Mouse (Mus musculus): Measurements from ENCODE around the gene Vmn1r15. TPM values are rescaled to one million over a fixed set of nuclear protein-coding genes. Genes with fewer than 3 reads are reported as not detected.

Vmn1r15 gene
- total RNA-seq (2014; fragmentation: Nextera tagmentation) (not detected in 2 replicates), total RNA-seq (2017) (0.38 TPM in 1 of 2 replicates, not detected in the other), polyA plus RNA-seq (2012) (not detected in 2 replicates)

DNA sequence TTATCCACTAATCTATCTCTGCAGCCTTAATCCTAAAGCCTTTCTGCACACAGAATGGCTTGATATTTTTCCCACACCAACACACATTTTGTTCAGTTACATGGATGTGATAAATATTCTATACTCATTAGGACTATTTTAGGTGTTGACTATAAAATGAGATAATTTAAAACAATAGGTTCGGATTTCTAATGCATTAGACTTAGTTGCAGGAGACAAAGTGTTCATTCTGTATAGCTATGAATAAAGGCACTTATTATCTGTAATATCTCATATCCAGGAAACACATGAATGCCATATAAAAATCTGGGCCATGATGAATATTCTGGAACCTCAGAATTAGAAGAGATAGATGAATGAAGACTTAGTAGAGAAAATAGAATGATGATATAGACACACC lies at the start of gene Vmn1r15:
TSS of gene Vmn1r15 (plus strand) at position 301 of the 400 bp plus-strand sequence.
- H3K4me3 ChIP-seq (ENCODE audit: low read depth, low read length): no peak within 1 kb of the TSS
- H3K4me1 ChIP-seq (ENCODE audit: insufficient read depth, low read depth, low read length): no peaks in the 10 kb centered on the region
- ATAC-seq (ENCODE audit: extremely low read depth, insufficient number of reproducible peaks, low FRiP score, poor library complexity, severe bottlenecking): no peak
- H3K9me3 ChIP-seq (replicated peaks): no peaks in the 10 kb centered on the region
- DNase-seq (ENCODE audit: low spot score): no peak
- TF ChIP-seq CTCF (IDR thresholded peaks at IDR 0.05; ENCODE audit: low read depth, low read length) (no peak), TAL1 (conservative IDR thresholded peaks at IDR 0.05; ENCODE audit: low read depth, low read length) (no peak)
- H3K36me3 ChIP-seq (replicated peaks): no peaks in the 10 kb centered on the region
- H3K27me3 ChIP-seq (ENCODE audit: insufficient read depth, low read length): no peaks in the 10 kb centered on the region

DNA sequence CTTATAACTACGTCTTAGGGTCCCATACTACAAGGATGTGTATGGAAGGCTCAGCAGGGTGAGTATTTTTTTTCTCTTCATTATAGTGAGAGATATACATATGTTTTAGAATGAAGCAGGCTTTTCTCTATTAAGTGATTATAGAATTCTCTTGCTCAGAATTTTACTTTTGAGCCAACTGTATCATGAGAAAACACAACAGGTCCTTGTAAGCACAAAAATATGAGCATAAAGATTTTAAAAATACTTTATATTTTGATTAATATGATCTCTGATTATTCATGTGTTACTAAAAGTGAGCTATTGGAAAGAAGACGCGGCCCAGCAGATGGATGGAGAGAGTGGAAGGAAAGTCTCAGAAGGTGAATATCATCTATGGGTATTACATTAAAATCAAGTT lies 26.4 kb upstream of the Vmn1r15 start, which contains the start of gene Vmn1r14:
TSS of gene Vmn1r14 (plus strand) at position 301 of the 400 bp plus-strand sequence.
- TF ChIP-seq POLR2AphosphoS5 (IDR thresholded peaks at IDR 0.05; ENCODE audit: insufficient replicate concordance, low read depth, low read length) (no peak), CTCF (IDR thresholded peaks at IDR 0.05; ENCODE audit: low read depth, low read length) (no peak), TAL1 (conservative IDR thresholded peaks at IDR 0.05; ENCODE audit: low read depth, low read length) (no peak), GATA2 (IDR thresholded peaks at IDR 0.05; ENCODE audit: borderline replicate concordance, low read depth, low read length) (no peak), GATA1 (IDR thresholded peaks at IDR 0.05; ENCODE audit: borderline replicate concordance, low read length) (no peak)
- ATAC-seq (ENCODE audit: extremely low read depth, insufficient number of reproducible peaks, low FRiP score, poor library complexity, severe bottlenecking) (no peak), DNase-seq (ENCODE audit: low spot score) (no peak)
- no peaks in the 10 kb centered on the region for H3K4me1 ChIP-seq (ENCODE audit: insufficient read depth, low read depth, low read length)
- H3K4me3 ChIP-seq (ENCODE audit: low read depth, low read length): no peak within 1 kb of the TSS
- H3K36me3 ChIP-seq (replicated peaks): no peaks in the 10 kb centered on the region
- no peaks in the 10 kb centered on the region for H3K9me3 ChIP-seq (replicated peaks)
- H3K27me3 ChIP-seq (ENCODE audit: insufficient read depth, low read length): no peaks in the 10 kb centered on the region

DNA sequence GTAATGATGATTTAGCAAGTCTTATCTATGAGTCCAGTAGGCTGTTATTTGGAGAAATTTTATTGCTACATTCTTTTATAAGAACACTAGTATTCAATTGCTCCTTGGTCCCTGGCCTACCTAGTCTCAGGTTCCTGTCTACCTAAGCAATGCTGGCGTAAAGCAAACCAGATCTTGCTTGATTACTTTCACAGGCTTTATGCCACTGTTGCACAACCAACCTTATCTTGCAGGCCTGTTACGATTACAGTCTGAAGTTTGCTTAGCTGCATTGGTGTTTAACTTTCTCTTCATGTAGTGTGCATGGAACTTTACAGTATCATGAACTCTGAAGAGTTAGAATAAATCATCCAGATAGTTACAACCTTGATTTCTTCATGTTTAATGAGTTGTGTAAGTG lies 3.2 kb downstream of the Vmn1r15 start:
- H3K4me1 ChIP-seq (ENCODE audit: insufficient read depth, low read depth, low read length): no peaks in the 10 kb centered on the region
- ATAC-seq (ENCODE audit: extremely low read depth, insufficient number of reproducible peaks, low FRiP score, poor library complexity, severe bottlenecking) (no peak), DNase-seq (ENCODE audit: low spot score) (no peak)
- H3K9me3 ChIP-seq (replicated peaks): no peaks in the 10 kb centered on the region
- H3K4me3 ChIP-seq (ENCODE audit: low read depth, low read length): no peak overlapping the region
- H3K36me3 ChIP-seq (replicated peaks): no peaks in the 10 kb centered on the region
- TF ChIP-seq TAL1 (conservative IDR thresholded peaks at IDR 0.05; ENCODE audit: low read depth, low read length): no peak
- no peak for TF ChIP-seq GATA1 (IDR thresholded peaks at IDR 0.05; ENCODE audit: borderline replicate concordance, low read length)
- no peak for TF ChIP-seq GATA2 (IDR thresholded peaks at IDR 0.05; ENCODE audit: borderline replicate concordance, low read depth, low read length)
- TF ChIP-seq POLR2AphosphoS5 (IDR thresholded peaks at IDR 0.05; ENCODE audit: insufficient replicate concordance, low read depth, low read length): no peak
- TF ChIP-seq CTCF (IDR thresholded peaks at IDR 0.05; ENCODE audit: low read depth, low read length): no peak
- H3K27me3 ChIP-seq (ENCODE audit: insufficient read depth, low read length): no peaks in the 10 kb centered on the region

DNA sequence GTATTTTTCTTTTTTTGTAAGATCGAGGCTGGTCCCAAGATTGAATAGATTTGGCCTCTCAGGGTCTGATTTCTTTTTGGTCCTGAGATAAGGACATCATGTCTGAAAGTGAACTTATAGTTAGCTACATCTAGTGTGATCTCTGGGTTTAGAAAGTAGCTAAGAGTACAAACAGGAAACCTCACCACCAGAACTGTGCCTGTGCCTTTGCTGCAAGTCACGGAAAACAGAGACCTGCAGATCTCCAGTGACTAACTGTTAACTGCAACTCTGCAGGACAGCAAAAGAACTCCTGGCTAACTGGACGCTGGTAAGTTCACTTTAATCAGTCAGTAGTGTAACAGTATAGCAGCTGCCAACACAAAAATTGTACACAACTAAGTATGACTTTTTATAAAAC lies 14.1 kb downstream of the Vmn1r15 start:
- Histone ChIP-seq H3K4me3 (ENCODE audit: low read depth, low read length) (no peak overlapping the region), H3K4me1 (ENCODE audit: insufficient read depth, low read depth, low read length) (no peaks in the 10 kb centered on the region), H3K36me3 (replicated peaks) (no peaks in the 10 kb centered on the region), H3K27me3 (ENCODE audit: insufficient read depth, low read length) (no peaks in the 10 kb centered on the region), H3K9me3 (replicated peaks) (no peaks in the 10 kb centered on the region)
- no peak for TF ChIP-seq TAL1 (conservative IDR thresholded peaks at IDR 0.05; ENCODE audit: low read depth, low read length)
- TF ChIP-seq GATA2 (IDR thresholded peaks at IDR 0.05; ENCODE audit: borderline replicate concordance, low read depth, low read length): no peak
- TF ChIP-seq CTCF (IDR thresholded peaks at IDR 0.05; ENCODE audit: low read depth, low read length): no peak
- no peak for TF ChIP-seq GATA1 (IDR thresholded peaks at IDR 0.05; ENCODE audit: borderline replicate concordance, low read length)
- no peak for TF ChIP-seq POLR2AphosphoS5 (IDR thresholded peaks at IDR 0.05; ENCODE audit: insufficient replicate concordance, low read depth, low read length)
- DNase-seq (ENCODE audit: low spot score): no peak
- no peak for ATAC-seq (ENCODE audit: extremely low read depth, insufficient number of reproducible peaks, low FRiP score, poor library complexity, severe bottlenecking)

DNA sequence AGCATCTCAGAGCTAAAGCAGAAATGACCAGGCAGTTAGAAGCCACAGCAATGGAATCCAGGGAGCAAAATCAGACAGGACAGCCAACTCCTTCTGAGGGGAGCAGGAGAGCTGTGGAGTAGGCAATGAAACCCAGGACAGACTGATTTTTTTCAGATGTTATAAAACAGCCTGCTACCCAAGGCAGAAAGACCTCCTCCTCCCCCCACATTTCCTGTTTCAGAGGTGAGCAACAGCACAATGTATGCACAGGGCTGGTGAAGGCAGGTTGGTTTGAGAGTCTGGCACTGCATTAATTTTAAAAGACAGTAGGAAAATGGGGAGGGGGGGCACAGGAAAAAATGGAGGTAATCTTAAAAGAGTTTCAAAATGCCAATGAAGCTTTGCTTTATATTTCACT lies 14.8 kb downstream of the Vmn1r15 start:
- TF ChIP-seq TAL1 (conservative IDR thresholded peaks at IDR 0.05; ENCODE audit: low read depth, low read length) (no peak), CTCF (IDR thresholded peaks at IDR 0.05; ENCODE audit: low read depth, low read length) (no peak), POLR2AphosphoS5 (IDR thresholded peaks at IDR 0.05; ENCODE audit: insufficient replicate concordance, low read depth, low read length) (no peak), GATA2 (IDR thresholded peaks at IDR 0.05; ENCODE audit: borderline replicate concordance, low read depth, low read length) (no peak), GATA1 (IDR thresholded peaks at IDR 0.05; ENCODE audit: borderline replicate concordance, low read length) (no peak)
- no peak overlapping the region for H3K4me3 ChIP-seq (ENCODE audit: low read depth, low read length)
- H3K36me3 ChIP-seq (replicated peaks): no peaks in the 10 kb centered on the region
- DNase-seq (ENCODE audit: low spot score) (no peak), ATAC-seq (ENCODE audit: extremely low read depth, insufficient number of reproducible peaks, low FRiP score, poor library complexity, severe bottlenecking) (no peak)
- H3K4me1 ChIP-seq (ENCODE audit: insufficient read depth, low read depth, low read length): no peaks in the 10 kb centered on the region
- H3K27me3 ChIP-seq (ENCODE audit: insufficient read depth, low read length): no peaks in the 10 kb centered on the region
- H3K9me3 ChIP-seq (replicated peaks): no peaks in the 10 kb centered on the region

DNA sequence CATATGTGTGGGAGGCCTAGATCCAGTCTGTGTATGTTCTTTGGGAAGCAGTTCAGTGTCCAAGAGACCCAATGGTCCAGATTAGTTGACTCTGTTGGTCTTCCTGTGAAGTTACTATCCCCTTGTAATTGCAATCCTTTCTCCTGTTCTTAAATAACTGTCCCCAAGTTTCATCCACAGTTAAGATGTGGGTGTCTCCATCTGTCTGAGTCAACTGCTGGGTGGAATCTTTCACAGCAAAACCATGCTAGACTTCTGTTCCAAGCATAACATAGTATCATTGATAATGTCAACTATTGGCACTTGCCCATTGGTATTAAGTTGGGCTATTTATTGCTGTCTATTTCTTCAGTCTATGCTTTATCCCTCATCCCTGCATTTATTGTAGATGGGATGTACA lies 21.2 kb downstream of the Vmn1r15 start:
- no peaks in the 10 kb centered on the region for H3K4me1 ChIP-seq (ENCODE audit: insufficient read depth, low read depth, low read length)
- no peak for ATAC-seq (ENCODE audit: extremely low read depth, insufficient number of reproducible peaks, low FRiP score, poor library complexity, severe bottlenecking)

More for the DNA sequence above, 21.2 kb downstream of the Vmn1r15 start:
- Histone ChIP-seq H3K36me3 (replicated peaks) (no peaks in the 10 kb centered on the region), H3K9me3 (replicated peaks) (no peaks in the 10 kb centered on the region), H3K27me3 (ENCODE audit: insufficient read depth, low read length) (no peaks in the 10 kb centered on the region), H3K4me3 (ENCODE audit: low read depth, low read length) (no peak overlapping the region)
- TF ChIP-seq GATA1 (IDR thresholded peaks at IDR 0.05; ENCODE audit: borderline replicate concordance, low read length) (no peak), POLR2AphosphoS5 (IDR thresholded peaks at IDR 0.05; ENCODE audit: insufficient replicate concordance, low read depth, low read length) (no peak), GATA2 (IDR thresholded peaks at IDR 0.05; ENCODE audit: borderline replicate concordance, low read depth, low read length) (no peak), TAL1 (conservative IDR thresholded peaks at IDR 0.05; ENCODE audit: low read depth, low read length) (no peak), CTCF (IDR thresholded peaks at IDR 0.05; ENCODE audit: low read depth, low read length) (no peak)
- no peak for DNase-seq (ENCODE audit: low spot score)

Other genes with a start within 250 kb of the Vmn1r15 start
- not detected in 2 replicates for gene Vmn1r7, start 232.6 kb upstream of the Vmn1r15 start, total RNA-seq (2014; fragmentation: Nextera tagmentation)
- 0.23 and 0.38 TPM in 2 replicates for gene Vmn1r7, start 232.6 kb upstream of the Vmn1r15 start, total RNA-seq (2017)
- gene Vmn1r7, start 232.6 kb upstream of the Vmn1r15 start, polyA plus RNA-seq (2012): not detected in 2 replicates
- gene Vmn1r8, start 225.7 kb upstream of the Vmn1r15 start, total RNA-seq (2014; fragmentation: Nextera tagmentation): not detected in 2 replicates
- 0.16 TPM in 1 of 2 replicates, not detected in the other for gene Vmn1r8, start 225.7 kb upstream of the Vmn1r15 start, total RNA-seq (2017)
- not detected in 2 replicates for gene Vmn1r8, start 225.7 kb upstream of the Vmn1r15 start, polyA plus RNA-seq (2012)
- not detected in 2 replicates for gene Vmn1r9, start 191.2 kb upstream of the Vmn1r15 start, total RNA-seq (2014; fragmentation: Nextera tagmentation)
- gene Vmn1r9, start 191.2 kb upstream of the Vmn1r15 start, total RNA-seq (2017): 0.06 and 0.76 TPM in 2 replicates
- gene Vmn1r9, start 191.2 kb upstream of the Vmn1r15 start, polyA plus RNA-seq (2012): not detected in 2 replicates
- not detected in 2 replicates for gene Vmn1r10, start 148.5 kb upstream of the Vmn1r15 start, total RNA-seq (2014; fragmentation: Nextera tagmentation)
- gene Vmn1r10, start 148.5 kb upstream of the Vmn1r15 start, total RNA-seq (2017): 0.12 TPM in 1 of 2 replicates, not detected in the other
- gene Vmn1r10, start 148.5 kb upstream of the Vmn1r15 start, polyA plus RNA-seq (2012): not detected in 2 replicates
- not detected in 2 replicates for gene Vmn1r11, start 124.5 kb upstream of the Vmn1r15 start, total RNA-seq (2014; fragmentation: Nextera tagmentation)
- 0.12 TPM in 1 of 2 replicates, not detected in the other for gene Vmn1r11, start 124.5 kb upstream of the Vmn1r15 start, total RNA-seq (2017)
- gene Vmn1r11, start 124.5 kb upstream of the Vmn1r15 start, polyA plus RNA-seq (2012): not detected in 2 replicates
- gene Vmn1r12, start 101.0 kb upstream of the Vmn1r15 start, total RNA-seq (2014; fragmentation: Nextera tagmentation): not detected in 2 replicates
- gene Vmn1r12, start 101.0 kb upstream of the Vmn1r15 start, total RNA-seq (2017): under 0.01 and 0.05 TPM in 2 replicates
- not detected in 2 replicates for gene Vmn1r12, start 101.0 kb upstream of the Vmn1r15 start, polyA plus RNA-seq (2012)
- gene Vmn1r13, start 54.7 kb upstream of the Vmn1r15 start, total RNA-seq (2014; fragmentation: Nextera tagmentation): not detected in 2 replicates
- under 0.01 and 0.33 TPM in 2 replicates for gene Vmn1r13, start 54.7 kb upstream of the Vmn1r15 start, total RNA-seq (2017)
- gene Vmn1r13, start 54.7 kb upstream of the Vmn1r15 start, polyA plus RNA-seq (2012): not detected in 2 replicates
- gene Vmn1r14, start 26.3 kb upstream of the Vmn1r15 start, total RNA-seq (2014; fragmentation: Nextera tagmentation): not detected in 2 replicates
- gene Vmn1r14, start 26.3 kb upstream of the Vmn1r15 start, total RNA-seq (2017): 0.06 and 0.22 TPM in 2 replicates
- not detected in 2 replicates for gene Vmn1r14, start 26.3 kb upstream of the Vmn1r15 start, polyA plus RNA-seq (2012)
- gene Vmn1r16, start 71.5 kb downstream of the Vmn1r15 start, total RNA-seq (2014; fragmentation: Nextera tagmentation): not detected in 2 replicates
- gene Vmn1r16, start 71.5 kb downstream of the Vmn1r15 start, total RNA-seq (2017): 0.05 and 0.06 TPM in 2 replicates
- gene Vmn1r16, start 71.5 kb downstream of the Vmn1r15 start, polyA plus RNA-seq (2012): not detected in 2 replicates
- gene Vmn1r17, start 105.8 kb downstream of the Vmn1r15 start, total RNA-seq (2014; fragmentation: Nextera tagmentation): not detected in 2 replicates
- 0.17 TPM in 1 of 2 replicates, not detected in the other for gene Vmn1r17, start 105.8 kb downstream of the Vmn1r15 start, total RNA-seq (2017)
- not detected in 2 replicates for gene Vmn1r17, start 105.8 kb downstream of the Vmn1r15 start, polyA plus RNA-seq (2012)
- not detected in 2 replicates for gene Vmn1r18, start 137.8 kb downstream of the Vmn1r15 start, total RNA-seq (2014; fragmentation: Nextera tagmentation)
- 0.06 and 0.16 TPM in 2 replicates for gene Vmn1r18, start 137.8 kb downstream of the Vmn1r15 start, total RNA-seq (2017)
- not detected in 2 replicates for gene Vmn1r18, start 137.8 kb downstream of the Vmn1r15 start, polyA plus RNA-seq (2012)
- not detected in 2 replicates for gene Vmn1r19, start 145.8 kb downstream of the Vmn1r15 start, total RNA-seq (2014; fragmentation: Nextera tagmentation)
- gene Vmn1r19, start 145.8 kb downstream of the Vmn1r15 start, total RNA-seq (2017): 0.29 TPM in 1 of 2 replicates, not detected in the other
- gene Vmn1r19, start 145.8 kb downstream of the Vmn1r15 start, polyA plus RNA-seq (2012): not detected in 2 replicates
- gene Vmn1r20, start 171.0 kb downstream of the Vmn1r15 start, total RNA-seq (2014; fragmentation: Nextera tagmentation): not detected in 2 replicates
- 0.06 and 0.11 TPM in 2 replicates for gene Vmn1r20, start 171.0 kb downstream of the Vmn1r15 start, total RNA-seq (2017)
- not detected in 2 replicates for gene Vmn1r20, start 171.0 kb downstream of the Vmn1r15 start, polyA plus RNA-seq (2012)

All from G1E (cell line).